Mouse (Mus musculus): ENCODE results near the gene Hist2h2aa1. TPM values are rescaled to one million over a fixed set of nuclear protein-coding genes. Genes with fewer than 3 reads are reported as not detected.

Gene Hist2h2aa1
- polyA plus RNA-seq, 1 experiment: not detected

- Histone ChIP-seq H3K4me3 (replicated peaks; ENCODE audit: control insufficient read depth, low read depth, low read length) (no peak overlapping the region), H3K27ac (ENCODE audit: control insufficient read depth, insufficient read depth, low read depth, low read length, poor library complexity) (no peak overlapping the region), H3K4me1 (ENCODE audit: control insufficient read depth, insufficient read depth, low read length) (no peaks in the 10 kb centered on the region; the same call in 1 of the 2 replicates)
- WGBS: 70% methylated on average over 6 of the region's 6 CpGs
- TF ChIP-seq POLR2A (IDR thresholded peaks at IDR 0.05; ENCODE audit: borderline replicate concordance, control insufficient read depth, low read depth, low read length) (no peak), CTCF (IDR thresholded peaks at IDR 0.05; ENCODE audit: control insufficient read depth, insufficient read depth, low read length) (no peak)
These were observed 47.3 kb downstream of the Hist2h2aa1 start for GRCm38 (mm10) chr3:96292641-96293040.

DNA sequence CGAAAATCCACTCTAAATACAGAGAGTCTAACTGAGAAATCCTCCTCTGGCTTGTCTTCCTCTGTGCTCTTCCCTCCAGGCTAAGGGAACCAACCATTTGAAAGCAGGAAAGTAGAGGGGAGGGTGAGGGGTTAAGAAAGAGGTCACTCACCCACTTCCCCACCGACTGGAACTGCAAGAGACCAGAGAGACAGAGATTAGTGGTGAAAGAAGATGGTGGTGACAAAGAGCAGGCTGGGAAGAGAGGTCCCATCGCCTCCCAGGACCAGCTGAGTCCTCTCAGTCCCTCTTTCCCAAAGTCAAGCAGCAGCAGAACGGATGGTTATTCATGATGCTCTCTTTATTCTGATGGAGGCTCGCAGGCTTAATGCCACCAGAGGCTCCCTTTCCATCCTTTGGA is 48.1 kb downstream of the Hist2h2aa1 start:
- H3K4me1 ChIP-seq (ENCODE audit: control insufficient read depth, insufficient read depth, low read length): no peaks in the 10 kb centered on the region; the same call in 1 of the 2 replicates
- H3K27ac ChIP-seq (ENCODE audit: control insufficient read depth, insufficient read depth, low read depth, low read length, poor library complexity): peak overlapping the region; percentile 68
- TF ChIP-seq POLR2A (IDR thresholded peaks at IDR 0.05; ENCODE audit: borderline replicate concordance, control insufficient read depth, low read depth, low read length): no peak
- no peak for TF ChIP-seq CTCF (IDR thresholded peaks at IDR 0.05; ENCODE audit: control insufficient read depth, insufficient read depth, low read length)
- 16% methylated on average over 5 of the region's 5 CpGs for WGBS
- H3K4me3 ChIP-seq (replicated peaks; ENCODE audit: control insufficient read depth, low read depth, low read length): peak overlapping the region; percentile 32

- Histone ChIP-seq H3K27ac (ENCODE audit: control insufficient read depth, insufficient read depth, low read depth, low read length, poor library complexity) (peak within 1 kb of the TSS; percentile 68), H3K4me1 (ENCODE audit: control insufficient read depth, insufficient read depth, low read length) (no peaks in the 10 kb centered on the region; the same call in 1 of the 2 replicates), H3K4me3 (replicated peaks; ENCODE audit: control insufficient read depth, low read depth, low read length) (peak within 1 kb of the TSS; percentile 32)
- 2% methylated on average over 4 of the region's 4 CpGs for WGBS
- TF ChIP-seq CTCF (IDR thresholded peaks at IDR 0.05; ENCODE audit: control insufficient read depth, insufficient read depth, low read length): no peak
- no peak for TF ChIP-seq POLR2A (IDR thresholded peaks at IDR 0.05; ENCODE audit: borderline replicate concordance, control insufficient read depth, low read depth, low read length)
These were observed 48.5 kb downstream of the Hist2h2aa1 start, which contains the start of gene Fcgr1 for GRCm38 (mm10) chr3:96293787-96294186. Gene Fcgr1, minus strand, starts transcription at chr3:96293969.

Other genes starting within 250 kb of the Hist2h2aa1 start
- gene Plekho1, start 249.5 kb upstream of the Hist2h2aa1 start, polyA plus RNA-seq (2011; ENCODE audit: insufficient read depth, insufficient read length, low replicate concordance, missing spikeins): 36.1 and 59.2 TPM in 2 replicates
- gene Vps45, start 187.0 kb upstream of the Hist2h2aa1 start, polyA plus RNA-seq (2011; ENCODE audit: insufficient read depth, insufficient read length, low replicate concordance, missing spikeins): 11.8 and 20.1 TPM in 2 replicates
- 14.6 and 22.2 TPM in 2 replicates for gene Otud7b, start 141.0 kb upstream of the Hist2h2aa1 start, polyA plus RNA-seq (2011; ENCODE audit: insufficient read depth, insufficient read length, low replicate concordance, missing spikeins)
- 6.3 and 10.1 TPM in 2 replicates for gene Mtmr11, start 83.5 kb upstream of the Hist2h2aa1 start, polyA plus RNA-seq (2011; ENCODE audit: insufficient read depth, insufficient read length, low replicate concordance, missing spikeins)
- 14.9 and 25.7 TPM in 2 replicates for gene Sf3b4, start 73.2 kb upstream of the Hist2h2aa1 start, polyA plus RNA-seq (2011; ENCODE audit: insufficient read depth, insufficient read length, low replicate concordance, missing spikeins)
- 5.7 and 6.2 TPM in 2 replicates for gene Sv2a, start 64.3 kb upstream of the Hist2h2aa1 start, polyA plus RNA-seq (2011; ENCODE audit: insufficient read depth, insufficient read length, low replicate concordance, missing spikeins)
- gene Bola1, start 25.8 kb upstream of the Hist2h2aa1 start, polyA plus RNA-seq (2011; ENCODE audit: insufficient read depth, insufficient read length, low replicate concordance, missing spikeins): 11.5 and 12.7 TPM in 2 replicates
- gene Hist2h2ab, start 25.6 kb upstream of the Hist2h2aa1 start, polyA plus RNA-seq (2011; ENCODE audit: insufficient read depth, insufficient read length, low replicate concordance, missing spikeins): 26.5 TPM in 1 of 2 replicates, not detected in the other
- gene Hist2h2ac, start 24.6 kb upstream of the Hist2h2aa1 start, polyA plus RNA-seq (2011; ENCODE audit: insufficient read depth, insufficient read length, low replicate concordance, missing spikeins): 7.5 and 25.1 TPM in 2 replicates
- gene Hist2h2be, start 24.4 kb upstream of the Hist2h2aa1 start, polyA plus RNA-seq (2011; ENCODE audit: insufficient read depth, insufficient read length, low replicate concordance, missing spikeins): 8.6 and 9.4 TPM in 2 replicates
- gene Hist2h3c2, start 6.4 kb upstream of the Hist2h2aa1 start, polyA plus RNA-seq (2011; ENCODE audit: insufficient read depth, insufficient read length, low replicate concordance, missing spikeins): 50.6 and 79.9 TPM in 2 replicates
- gene Hist2h2aa2, start 5.2 kb upstream of the Hist2h2aa1 start, polyA plus RNA-seq (2011; ENCODE audit: insufficient read depth, insufficient read length, low replicate concordance, missing spikeins): 80.4 and 139 TPM in 2 replicates
- not detected in 2 replicates for gene Hist2h3c1, start 1.2 kb downstream of the Hist2h2aa1 start, polyA plus RNA-seq (2011; ENCODE audit: insufficient read depth, insufficient read length, low replicate concordance, missing spikeins)
- gene Hist2h4, start 17.8 kb downstream of the Hist2h2aa1 start, polyA plus RNA-seq (2011; ENCODE audit: insufficient read depth, insufficient read length, low replicate concordance, missing spikeins): 25.3 and 31.8 TPM in 2 replicates
- gene Hist2h3b, start 23.2 kb downstream of the Hist2h2aa1 start, polyA plus RNA-seq (2011; ENCODE audit: insufficient read depth, insufficient read length, low replicate concordance, missing spikeins): 20.8 and 28.9 TPM in 2 replicates
- 71.9 and 132 TPM in 2 replicates for gene Hist2h2bb, start 24.3 kb downstream of the Hist2h2aa1 start, polyA plus RNA-seq (2011; ENCODE audit: insufficient read depth, insufficient read length, low replicate concordance, missing spikeins)
- 2.2 and 6.2 TPM in 2 replicates for gene Fcgr1, start 48.5 kb downstream of the Hist2h2aa1 start, polyA plus RNA-seq (2011; ENCODE audit: insufficient read depth, insufficient read length, low replicate concordance, missing spikeins)
- gene BC107364, start 206.8 kb downstream of the Hist2h2aa1 start, polyA plus RNA-seq (2011; ENCODE audit: insufficient read depth, insufficient read length, low replicate concordance, missing spikeins): not detected in 2 replicates